Mouse (Mus musculus) heart, postnatal 14 days (tissue): ENCODE results near the gene Olfr1145. TPM values are rescaled to one million over a fixed set of nuclear protein-coding genes. Genes with fewer than 3 reads are reported as not detected.

Source experiments
- DNase-seq, 2 experiments: peaks; one replicate each; pipeline ENCODE4 v3.0.0; 2021 to 2022
- intact Hi-C: fragments of 180-260 bp; cut with DNase I; formaldehyde crosslinking; loops from one replicate; pipeline ENCODE4 v1.15.1; 2025
- long read RNA-seq, 2 experiments: library from polyadenylated mRNA; stranded (forward); transcript quantifications; one replicate each; pipeline ENCODE4 v2.0.0; 2021
- total RNA-seq, 2 experiments: library from RNA; stranded (reverse); gene quantifications; 2 replicates each; pipeline ENCODE4 v1.2.3; 2021

The Olfr1145 gene
- total RNA-seq, result not detected
- long read RNA-seq, experiment 1, result 0 reads
- long read RNA-seq, experiment 2, result 0 reads

DNA sequence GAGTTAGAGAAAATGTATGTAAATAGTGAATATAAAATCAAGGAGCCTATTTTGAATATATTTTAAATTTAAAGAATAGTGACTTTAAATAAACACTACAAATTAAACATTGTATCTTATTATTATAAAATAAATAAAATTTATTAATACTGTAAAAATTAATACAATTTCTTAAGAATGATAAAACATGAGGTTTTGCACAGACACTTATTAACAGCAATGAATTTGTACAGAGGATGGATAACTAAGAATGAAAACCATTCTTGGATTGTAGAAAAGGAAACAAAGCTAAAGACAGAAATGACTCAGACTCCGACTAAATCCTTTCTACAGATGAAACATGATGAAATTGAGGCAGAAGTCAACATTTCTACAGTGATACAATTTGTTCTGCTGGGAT lies at the start of gene Olfr1145:
Gene Olfr1145 (plus strand): TSS at position 301 of the 400 bp plus-strand sequence.
- intact Hi-C loops, result no loop called here
- DNase-seq, result no peak

DNA sequence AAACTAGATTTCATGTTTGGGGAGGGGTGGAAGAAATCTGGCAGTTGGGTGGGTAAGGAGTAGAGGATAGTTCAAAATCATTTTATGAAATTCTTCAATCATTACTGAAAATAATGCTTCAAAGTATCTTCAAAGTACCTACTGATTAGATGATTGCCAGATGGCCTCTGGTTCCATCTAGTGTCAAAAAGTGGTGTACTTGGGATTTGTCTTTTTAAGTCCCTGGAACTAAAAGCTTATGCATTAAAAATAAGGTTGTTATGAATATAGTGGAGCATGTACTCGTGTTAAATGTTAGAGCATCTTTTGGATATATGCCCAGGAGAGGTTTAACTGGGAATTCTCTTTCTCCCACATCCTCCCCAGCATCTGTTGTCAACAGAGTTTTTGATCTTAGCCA lies 33.5 kb upstream of the Olfr1145 start:
- no peak for DNase-seq
- intact Hi-C loops, result no loop called here

DNA sequence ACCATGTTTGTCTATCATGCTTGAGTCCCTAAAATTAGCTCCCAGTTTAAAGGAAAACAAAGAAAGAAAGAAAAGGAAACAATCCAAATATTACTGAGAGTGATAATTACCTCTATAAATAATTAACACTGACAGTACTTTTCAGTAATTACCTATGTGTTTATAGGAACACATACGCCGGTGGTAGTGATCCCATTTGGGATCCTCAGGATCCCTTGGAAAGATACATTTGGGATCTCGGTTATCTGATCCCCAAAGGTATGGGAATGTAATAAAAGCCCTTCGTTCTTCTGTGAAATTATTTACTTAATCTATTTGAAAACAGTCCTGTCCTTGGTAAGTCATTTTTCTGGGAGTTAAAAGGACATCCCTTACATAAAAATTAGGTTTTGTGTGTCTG lies 30.4 kb upstream of the Olfr1145 start, which contains the start of gene Olfr152:
Gene Olfr152 (plus strand): TSS at position 301 of the 400 bp plus-strand sequence.
- no peak for DNase-seq
- intact Hi-C loops, result no loop called here

DNA sequence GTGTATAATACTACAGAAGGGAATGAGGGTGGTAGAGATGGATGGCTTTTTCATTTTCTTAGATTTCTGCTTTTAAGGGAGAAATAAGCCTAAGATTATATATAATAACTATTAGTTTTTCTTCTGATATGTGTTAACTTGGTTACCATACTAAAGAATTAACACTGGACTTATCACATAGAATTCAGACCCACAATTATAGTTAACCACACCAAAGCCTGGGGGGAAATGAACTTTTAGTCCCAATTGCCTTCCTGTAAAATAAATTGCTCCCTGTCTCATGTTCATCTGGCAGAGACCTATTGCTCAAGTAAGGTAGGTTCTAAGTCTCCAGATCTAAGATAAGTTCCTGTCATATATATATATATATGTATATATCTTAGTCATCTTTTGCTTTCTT lies 9.3 kb upstream of the Olfr1145 start, which contains the start of gene Olfr1143:
Gene Olfr1143 (plus strand): TSS at position 301 of the 400 bp plus-strand sequence.
- intact Hi-C loops, result no loop called here
- DNase-seq, result no peak

DNA sequence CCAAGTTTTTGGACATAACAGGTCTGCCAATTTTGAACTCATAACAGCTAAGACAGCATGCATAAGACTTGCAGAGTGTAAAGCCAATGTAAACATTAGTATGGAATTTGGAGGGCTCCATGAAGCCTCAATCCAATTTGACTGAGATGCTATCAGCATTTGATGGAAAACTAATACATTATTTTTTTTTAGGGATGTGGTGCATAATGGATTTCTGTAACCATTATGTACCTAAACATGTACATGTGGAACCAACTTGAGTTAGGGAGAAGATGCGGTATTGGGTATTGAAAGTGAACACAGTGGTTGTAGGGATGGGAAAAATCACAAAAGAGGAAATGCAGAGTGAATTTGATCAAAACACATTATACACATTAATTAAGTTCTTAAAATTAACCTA lies 20.6 kb downstream of the Olfr1145 start, which contains the start of gene Olfr1148:
Gene Olfr1148 (plus strand): TSS at position 301 of the 400 bp plus-strand sequence.
- no peak for DNase-seq
- intact Hi-C loops, result no loop called here

DNA sequence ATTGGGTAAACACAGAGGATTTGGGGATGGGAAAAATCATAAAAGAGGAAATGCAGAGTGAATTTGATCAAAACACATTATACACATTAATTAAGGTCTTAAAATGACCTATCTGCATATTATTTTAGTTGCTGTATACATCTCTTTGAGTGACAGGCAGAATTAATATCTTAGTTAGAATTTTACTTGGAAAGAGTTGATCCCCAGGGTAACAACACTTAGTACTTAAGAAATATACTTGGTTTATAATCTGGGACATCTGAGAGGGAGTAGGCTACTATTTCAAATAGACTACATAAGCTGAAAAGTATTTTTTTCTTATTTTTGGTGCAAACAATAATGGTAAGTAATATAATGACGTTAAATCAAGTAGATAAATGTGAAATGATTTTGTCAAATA lies 34.1 kb downstream of the Olfr1145 start, which contains the start of gene Olfr1150-ps1:
Gene Olfr1150-ps1 (plus strand): TSS at position 301 of the 400 bp plus-strand sequence.
- DNase-seq, result no peak
- intact Hi-C loops, result no loop called here

DNA sequence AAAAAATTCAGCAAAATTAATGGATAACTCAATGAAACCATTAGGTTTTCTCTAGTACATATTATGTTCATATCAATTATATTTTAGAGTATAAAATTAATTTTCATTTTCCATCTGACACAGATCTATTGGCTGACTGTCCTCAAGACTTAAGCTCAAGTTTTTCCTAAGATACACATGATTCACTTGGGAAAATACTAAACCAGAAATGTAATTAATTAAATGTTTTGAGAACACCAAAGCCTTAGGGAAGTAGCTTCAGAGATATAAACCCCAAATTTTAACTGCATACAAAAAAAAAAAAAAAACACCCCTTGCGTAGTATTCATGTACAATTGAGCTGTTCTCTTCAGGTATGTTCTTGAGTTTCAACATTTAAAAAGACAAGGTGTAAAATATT lies 45.9 kb downstream of the Olfr1145 start, which contains the start of gene Olfr1151:
Gene Olfr1151 (plus strand): TSS at position 301 of the 400 bp plus-strand sequence.
- DNase-seq, result no peak
- intact Hi-C loops, result no loop called here

Other genes with a start within 250 kb of the Olfr1145 start
- gene Olfr1129, start 235.9 kb upstream of the Olfr1145 start, total RNA-seq, result not detected
- not detected for gene Olfr1130, start 203.6 kb upstream of the Olfr1145 start, total RNA-seq
- gene Olfr1131, start 182.7 kb upstream of the Olfr1145 start, total RNA-seq, result not detected
- gene Olfr1132, start 172.3 kb upstream of the Olfr1145 start, total RNA-seq, result not detected
- not detected for gene Olfr1133, start 162.4 kb upstream of the Olfr1145 start, total RNA-seq
- not detected for gene Olfr1134, start 151.4 kb upstream of the Olfr1145 start, total RNA-seq
- not detected for gene Olfr1135, start 136.2 kb upstream of the Olfr1145 start, total RNA-seq
- gene Olfr1136, start 115.9 kb upstream of the Olfr1145 start, total RNA-seq, result not detected
- gene Olfr1137, start 96.6 kb upstream of the Olfr1145 start, total RNA-seq, result not detected
- not detected for gene Olfr1138, start 69.8 kb upstream of the Olfr1145 start, total RNA-seq
- not detected for gene Olfr1140, start 66.1 kb upstream of the Olfr1145 start, total RNA-seq
- gene Olfr1141, start 55.8 kb upstream of the Olfr1145 start, total RNA-seq, result not detected
- gene Olfr152, start 30.3 kb upstream of the Olfr1145 start, total RNA-seq, result not detected
- not detected for gene Olfr1143, start 9.2 kb upstream of the Olfr1145 start, total RNA-seq
- not detected for gene Olfr1148, start 20.7 kb downstream of the Olfr1145 start, total RNA-seq
- not detected for gene Olfr1150-ps1, start 34.2 kb downstream of the Olfr1145 start, total RNA-seq
- not detected for gene Olfr1151, start 46.0 kb downstream of the Olfr1145 start, total RNA-seq
- not detected for gene Olfr1152, start 56.7 kb downstream of the Olfr1145 start, total RNA-seq
- gene Olfr1153, start 85.1 kb downstream of the Olfr1145 start, total RNA-seq, result not detected
- not detected for gene Olfr1154, start 95.3 kb downstream of the Olfr1145 start, total RNA-seq
- not detected for gene Olfr1155, start 135.3 kb downstream of the Olfr1145 start, total RNA-seq
- gene Olfr1156, start 143.3 kb downstream of the Olfr1145 start, total RNA-seq, result not detected
- not detected for gene Olfr1157, start 158.5 kb downstream of the Olfr1145 start, total RNA-seq
- not detected for gene Olfr74, start 164.8 kb downstream of the Olfr1145 start, total RNA-seq
- not detected for gene Olfr1158, start 180.3 kb downstream of the Olfr1145 start, total RNA-seq
- not detected for gene Olfr1160, start 198.4 kb downstream of the Olfr1145 start, total RNA-seq
- not detected for gene Olfr1161, start 213.0 kb downstream of the Olfr1145 start, total RNA-seq
- gene Olfr73, start 227.9 kb downstream of the Olfr1145 start, total RNA-seq, result not detected
- not detected for gene Olfr1162, start 241.3 kb downstream of the Olfr1145 start, total RNA-seq